Mouse (Mus musculus): ENCODE data around the gene Qrsl1. TPM values are rescaled to one million over a fixed set of nuclear protein-coding genes. Genes with fewer than 3 reads are reported as not detected.

The Qrsl1 gene
- total RNA-seq, 2 experiments from 2014 or later, result 12.6 to 14.6 TPM

- no peak overlapping the region for H3K4me3 ChIP-seq
- TF ChIP-seq CTCF (IDR thresholded peaks at IDR 0.05), result no peak
- intact Hi-C loops (cut with DNase I), result no loop called here
- no peak for DNase-seq (ENCODE audit: extremely low spot score in 1 of 2, low spot score in 2 of 2)
- no peak overlapping the region for H3K27ac ChIP-seq
These were observed 9.3 kb upstream of the Qrsl1 start for GRCm38 (mm10) chr10:43910873-43911142.

GRCm38 (mm10) chr10:43910032-43910872, 8.7 kb upstream of the Qrsl1 start:
- no peak for DNase-seq (ENCODE audit: extremely low spot score in 1 of 2, low spot score in 2 of 2)
- no peak for TF ChIP-seq CTCF (IDR thresholded peaks at IDR 0.05)
- Histone ChIP-seq H3K27ac (no peak overlapping the region), H3K4me3 (no peak overlapping the region)
- intact Hi-C loops (cut with DNase I), result no loop called here

GRCm38 (mm10) chr10:43904569-43904968, 3.0 kb upstream of the Qrsl1 start:
- no peak for TF ChIP-seq CTCF (IDR thresholded peaks at IDR 0.05)
- Histone ChIP-seq H3K27ac (no peak overlapping the region), H3K4me3 (no peak overlapping the region)
- DNase-seq (ENCODE audit: extremely low spot score in 1 of 2, low spot score in 2 of 2), result no peak
- intact Hi-C loops (cut with DNase I), result no loop called here

GRCm38 (mm10) chr10:43900883-43901570, 518 bp downstream of the Qrsl1 start:
- Histone ChIP-seq H3K27ac (peak overlapping the region; percentile 89), H3K4me3 (peak overlapping the region; percentile 88)
- no peak for DNase-seq (ENCODE audit: extremely low spot score in 1 of 2, low spot score in 2 of 2)
- intact Hi-C loops (cut with DNase I), result no loop called here
- TF ChIP-seq CTCF (IDR thresholded peaks at IDR 0.05), result no peak; the same call in 1 of the 2 replicates

- no peak for TF ChIP-seq CTCF (IDR thresholded peaks at IDR 0.05)
- intact Hi-C loops (cut with DNase I), result no loop called here
- no peak for DNase-seq (ENCODE audit: extremely low spot score in 1 of 2, low spot score in 2 of 2)
- H3K4me3 ChIP-seq, result no peak overlapping the region
- no peak overlapping the region for H3K27ac ChIP-seq
These were observed 3.3 kb downstream of the Qrsl1 start for GRCm38 (mm10) chr10:43898276-43898675.

- no peak overlapping the region for H3K27ac ChIP-seq
- intact Hi-C loops (cut with DNase I), result no loop called here
- no peak for DNase-seq (ENCODE audit: extremely low spot score in 1 of 2, low spot score in 2 of 2)
- TF ChIP-seq CTCF (IDR thresholded peaks at IDR 0.05), result no peak
- no peak overlapping the region for H3K4me3 ChIP-seq
These were observed 5.5 kb downstream of the Qrsl1 start for GRCm38 (mm10) chr10:43896065-43896464.

GRCm38 (mm10) chr10:43892971-43893370, 8.6 kb downstream of the Qrsl1 start:
- TF ChIP-seq CTCF (IDR thresholded peaks at IDR 0.05), result no peak
- no peak for DNase-seq (ENCODE audit: extremely low spot score in 1 of 2, low spot score in 2 of 2)
- no peak overlapping the region for H3K27ac ChIP-seq
- no peak overlapping the region for H3K4me3 ChIP-seq
- intact Hi-C loops (cut with DNase I), result no loop called here

- no peak for TF ChIP-seq CTCF (IDR thresholded peaks at IDR 0.05)
- Histone ChIP-seq H3K27ac (no peak overlapping the region), H3K4me3 (no peak overlapping the region)
- DNase-seq (ENCODE audit: extremely low spot score in 1 of 2, low spot score in 2 of 2), result no peak
- intact Hi-C loops (cut with DNase I), result no loop called here
These were observed 12.6 kb downstream of the Qrsl1 start for GRCm38 (mm10) chr10:43888976-43889375.

- no peak for DNase-seq (ENCODE audit: extremely low spot score in 1 of 2, low spot score in 2 of 2)
- Histone ChIP-seq H3K27ac (no peak overlapping the region), H3K4me3 (no peak overlapping the region)
- TF ChIP-seq CTCF (IDR thresholded peaks at IDR 0.05), result no peak
- intact Hi-C loops (cut with DNase I), result no loop called here
These were observed 13.9 kb downstream of the Qrsl1 start for GRCm38 (mm10) chr10:43887676-43888075.

- no peak overlapping the region for H3K4me3 ChIP-seq
- TF ChIP-seq CTCF (IDR thresholded peaks at IDR 0.05), result no peak
- intact Hi-C loops (cut with DNase I), result no loop called here
- no peak for DNase-seq (ENCODE audit: extremely low spot score in 1 of 2, low spot score in 2 of 2)
- no peak overlapping the region for H3K27ac ChIP-seq
These were observed 30.1 kb downstream of the Qrsl1 start for GRCm38 (mm10) chr10:43871458-43871857.

- H3K27ac ChIP-seq, result no peak overlapping the region
- intact Hi-C loops (cut with DNase I), result no loop called here
- no peak overlapping the region for H3K4me3 ChIP-seq
- no peak for DNase-seq (ENCODE audit: extremely low spot score in 1 of 2, low spot score in 2 of 2)
- TF ChIP-seq CTCF (IDR thresholded peaks at IDR 0.05), result peak; percentile 80
These were observed 30.8 kb downstream of the Qrsl1 start for GRCm38 (mm10) chr10:43870752-43871151.

- intact Hi-C loops (cut with DNase I), result no loop called here
- TF ChIP-seq CTCF (IDR thresholded peaks at IDR 0.05), result no peak
- no peak for DNase-seq (ENCODE audit: extremely low spot score in 1 of 2, low spot score in 2 of 2)
- no peak overlapping the region for H3K27ac ChIP-seq
- no peak overlapping the region for H3K4me3 ChIP-seq
These were observed 45.2 kb downstream of the Qrsl1 start for GRCm38 (mm10) chr10:43856351-43856750.

GRCm38 (mm10) chr10:43855916-43856315, 45.6 kb downstream of the Qrsl1 start:
- Histone ChIP-seq H3K27ac (no peak overlapping the region), H3K4me3 (no peak overlapping the region)
- no peak for TF ChIP-seq CTCF (IDR thresholded peaks at IDR 0.05)
- no peak for DNase-seq (ENCODE audit: extremely low spot score in 1 of 2, low spot score in 2 of 2)
- intact Hi-C loops (cut with DNase I), result no loop called here
